ENCODE assay signal across 21 mouse cellular contexts in the genomic region with DNA sequence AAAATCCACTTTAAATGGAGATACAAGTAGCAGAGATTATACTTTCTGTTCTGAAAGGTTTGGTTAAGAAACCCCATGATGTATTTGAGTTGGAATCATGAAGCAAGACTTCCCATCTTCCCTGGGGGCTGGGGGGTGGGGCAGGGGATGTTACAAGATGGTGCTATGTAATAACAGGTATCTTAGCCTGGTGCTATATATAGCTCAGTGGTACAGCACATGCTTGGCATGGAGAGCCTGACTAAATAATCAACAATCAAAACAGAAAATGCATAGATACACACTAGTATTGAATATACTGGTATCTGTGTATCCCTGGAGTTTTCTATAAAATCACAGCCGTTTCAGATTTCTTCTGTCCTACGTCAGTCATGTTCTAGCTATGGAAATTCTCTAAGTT.
A peak's percentile ranks its signal among the peaks of the same experiment; 100 is the strongest.
DNase-seq lines count a peak whose midpoint lies in the region; ATAC-seq and TF ChIP-seq lines count a peak whose summit lies in the region.
"Had no signal": no experiment of that assay in that cellular context is flagged by ENCODE, and none has a peak within 500 bp of the region (broad histone marks: within the 10 kb centered on the region; RNA-seq: fewer than 3 reads in every experiment).

No protein-coding gene starts in this region.

- peak overlapping the region; percentile 24; the same call in 1 of the 2 replicates for H3K4me2 ChIP-seq in forebrain, embryonic 14.5 days (ENCODE audit: low read length)
- H3K4me2 ChIP-seq in hindbrain, embryonic 15.5 days = peak overlapping the region; percentile 23; the same call in 1 of the 2 replicates
- peak overlapping the region; percentile 52 for H3K4me2 ChIP-seq in midbrain, embryonic 16.5 days (ENCODE audit: low read length)
- H3K4me2 ChIP-seq: embryonic facial prominence, embryonic 12.5 days had no signal

- H3K9ac ChIP-seq in forebrain, embryonic 14.5 days (ENCODE audit: low read length) = no peak overlapping the region
- H3K9ac ChIP-seq in hindbrain, embryonic 15.5 days = no peak overlapping the region
- no peak overlapping the region for H3K9ac ChIP-seq in midbrain, embryonic 16.5 days (ENCODE audit: low read depth, low read length)
- H3K9ac ChIP-seq: embryonic facial prominence, embryonic 12.5 days had no signal

- peak; percentile 49; the same call in 1 of the 2 replicates for ATAC-seq in forebrain, embryonic 14.5 days
- peak; percentile 44; the same call in 1 of the 2 replicates for ATAC-seq in hindbrain, embryonic 15.5 days (ENCODE audit: low FRiP score, low read depth)
- peak; percentile 73 for ATAC-seq in midbrain, embryonic 16.5 days
- no peak for ATAC-seq in inflammation-experienced regulatory T-cells, adult 6 months

- H3K27ac ChIP-seq in cortical plate, adult 2 months (ENCODE audit: insufficient read depth, low read length) = peak overlapping the region; percentile 53; the same call in 1 of the 2 replicates
- H3K27ac ChIP-seq in forebrain, embryonic 14.5 days (ENCODE audit: low read depth, low read length) = peak overlapping the region; percentile 70; the same call in 1 of the 2 replicates
- peak overlapping the region; percentile 84 for H3K27ac ChIP-seq in hindbrain, embryonic 15.5 days (replicated peaks)
- peak overlapping the region; percentile 94 for H3K27ac ChIP-seq in midbrain, embryonic 16.5 days (ENCODE audit: low read length)
- H3K27ac ChIP-seq: embryonic facial prominence, embryonic 12.5 days; kidney, postnatal 0 days had no signal

- DNase-seq in forebrain, embryonic 14.5 days (ENCODE audit: low spot score) = no peak
- no peak for DNase-seq in right cerebral cortex, postnatal 36 days (ENCODE audit: low spot score in 2 of 2)
- DNase-seq in Muller cell, postnatal 12 days (ENCODE audit: inconsistent ontology term) = no peak
- DNase-seq: adrenal gland, adult 2 months; cerebellum, adult 9-10 months; gastrocnemius, postnatal 36 days; kidney, adult 18-20 months; layer of hippocampus, postnatal 36 days; left cerebral cortex, postnatal 4 days; liver; lung, postnatal 10 days; thymus, postnatal 14 days had no signal

- H3K9me3 ChIP-seq in forebrain, embryonic 14.5 days (replicated peaks; ENCODE audit: control insufficient read depth, low read length) = no peaks in the 10 kb centered on the region
- H3K9me3 ChIP-seq in hindbrain, embryonic 15.5 days = no peaks in the 10 kb centered on the region
- no peaks in the 10 kb centered on the region for H3K9me3 ChIP-seq in midbrain, embryonic 16.5 days (replicated peaks; ENCODE audit: control insufficient read depth, low read length, poor library complexity, severe bottlenecking)
- H3K9me3 ChIP-seq: embryonic facial prominence, embryonic 12.5 days; megakaryocyte, embryonic 14.5 days had no signal

- H3K27me3 ChIP-seq in forebrain, embryonic 14.5 days (replicated peaks; ENCODE audit: control insufficient read depth, insufficient read depth, low read length) = no peaks in the 10 kb centered on the region
- no peaks in the 10 kb centered on the region for H3K27me3 ChIP-seq in hindbrain, embryonic 15.5 days
- H3K27me3 ChIP-seq in midbrain, embryonic 16.5 days (ENCODE audit: control insufficient read depth, insufficient read depth, low read depth, low read length) = no peaks in the 10 kb centered on the region
- H3K27me3 ChIP-seq: embryonic facial prominence, embryonic 12.5 days; megakaryocyte, embryonic 14.5 days had no signal

- no peak for TF ChIP-seq CTCF in cortical plate, adult 2 months (IDR thresholded peaks at IDR 0.05; ENCODE audit: extremely low read depth, insufficient read depth, low read length)

- H3K4me1 ChIP-seq in cortical plate, adult 2 months (ENCODE audit: control insufficient read depth, insufficient read depth, low read length) = peaks cover 3% of the 10 kb centered on the region
- peaks cover 8% of the 10 kb centered on the region; the same call in 1 of the 2 replicates for H3K4me1 ChIP-seq in forebrain, embryonic 14.5 days (ENCODE audit: control insufficient read depth, insufficient read depth, low read length)
- H3K4me1 ChIP-seq in hindbrain, embryonic 15.5 days (replicated peaks) = peaks cover 25% of the 10 kb centered on the region
- H3K4me1 ChIP-seq in midbrain, embryonic 16.5 days (ENCODE audit: control insufficient read depth, insufficient read depth, low read length) = peaks cover 28% of the 10 kb centered on the region

- no peaks in the 10 kb centered on the region for H3K36me3 ChIP-seq in forebrain, embryonic 14.5 days (ENCODE audit: control insufficient read depth, insufficient read depth, low read length)
- H3K36me3 ChIP-seq in hindbrain, embryonic 15.5 days = no peaks in the 10 kb centered on the region
- no peaks in the 10 kb centered on the region for H3K36me3 ChIP-seq in midbrain, embryonic 16.5 days (ENCODE audit: control insufficient read depth, insufficient read depth, low read length)
- H3K36me3 ChIP-seq: embryonic facial prominence, embryonic 12.5 days had no signal

- no peak overlapping the region for H3K4me3 ChIP-seq in cortical plate, adult 2 months (ENCODE audit: insufficient read depth, low read length)
- no peak overlapping the region for H3K4me3 ChIP-seq in forebrain, embryonic 14.5 days (ENCODE audit: low read depth, low read length)
- H3K4me3 ChIP-seq in hindbrain, embryonic 15.5 days = no peak overlapping the region
- no peak overlapping the region for H3K4me3 ChIP-seq in midbrain, embryonic 16.5 days (ENCODE audit: low read depth, low read length)
- H3K4me3 ChIP-seq: embryonic facial prominence, embryonic 12.5 days; erythroblast, embryonic 14.5 days; megakaryocyte, embryonic 14.5 days; myocyte had no signal

- TF ChIP-seq POLR2A in cortical plate, adult 2 months (IDR thresholded peaks at IDR 0.05; ENCODE audit: extremely low read depth, insufficient read depth, low read length) = no peak

- 95% methylated on average over 2 of the region's 2 CpGs for WGBS in forebrain, embryonic 14.5 days
- WGBS in hindbrain, embryonic 15.5 days = 83% methylated on average over 2 of the region's 2 CpGs
- 60% methylated on average over 2 of the region's 2 CpGs for WGBS in midbrain, embryonic 16.5 days
